Mouse (Mus musculus): Measurements from ENCODE around the gene Tfeb.

DNA sequence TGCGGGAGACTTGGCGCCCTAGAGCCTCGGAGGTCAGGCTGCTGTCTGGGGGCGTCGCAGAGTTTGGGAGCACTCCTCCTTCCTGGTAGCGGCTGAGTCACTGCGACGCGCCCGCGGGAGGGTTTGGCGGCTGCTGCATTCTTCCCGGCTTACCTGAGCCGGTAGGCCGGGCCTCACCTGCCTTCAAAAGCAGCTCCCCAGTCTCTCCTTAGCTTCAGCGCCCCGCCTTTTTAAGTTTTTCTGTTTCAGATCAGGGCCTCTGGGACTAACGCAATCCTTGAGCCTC lies 97.6 kb downstream of the Tfeb start, which contains the start of gene Mdfi:
- TF ChIP-seq POLR2A (IDR thresholded peaks at IDR 0.05; ENCODE audit: borderline replicate concordance, extremely low read depth, low read depth, low read length) = no peak
- TF ChIP-seq CTCF (IDR thresholded peaks at IDR 0.05; ENCODE audit: insufficient read depth, low read length) = no peak
